Mouse (Mus musculus) monocyte, adult 5-6 weeks (primary cell): ENCODE data around the gene Las1l. TPM values are rescaled to one million over a fixed set of nuclear protein-coding genes. Genes with fewer than 3 reads are reported as not detected.
"Not testable (repeated sequence)": the region's sequence is repeated elsewhere in the genome, so short reads cannot be mapped to it uniquely, and the experiment has no call there.

ENCODE experiments used
- ATAC-seq: fragments of 153-309, 156-312 bp; replicated peaks from 2 replicates; pipeline ENCODE4 v1.8.0; 2017; ENCODE audit warnings: mild to moderate bottlenecking; ENCODE audit not compliant: low TSS enrichment, insufficient number of reproducible peaks, severe bottlenecking, poor library complexity, low FRiP score
- total RNA-seq: library from RNA; stranded (forward); fragments of 200-1000, 200-491, 200-594 nt; gene quantifications from 3 replicates; pipeline ENCODE4 v1.2.3, GENCODE M21; 2017

The Las1l gene
- total RNA-seq: 31.7 to 43.8 TPM (median 42.4 TPM) in 3 replicates

DNA sequence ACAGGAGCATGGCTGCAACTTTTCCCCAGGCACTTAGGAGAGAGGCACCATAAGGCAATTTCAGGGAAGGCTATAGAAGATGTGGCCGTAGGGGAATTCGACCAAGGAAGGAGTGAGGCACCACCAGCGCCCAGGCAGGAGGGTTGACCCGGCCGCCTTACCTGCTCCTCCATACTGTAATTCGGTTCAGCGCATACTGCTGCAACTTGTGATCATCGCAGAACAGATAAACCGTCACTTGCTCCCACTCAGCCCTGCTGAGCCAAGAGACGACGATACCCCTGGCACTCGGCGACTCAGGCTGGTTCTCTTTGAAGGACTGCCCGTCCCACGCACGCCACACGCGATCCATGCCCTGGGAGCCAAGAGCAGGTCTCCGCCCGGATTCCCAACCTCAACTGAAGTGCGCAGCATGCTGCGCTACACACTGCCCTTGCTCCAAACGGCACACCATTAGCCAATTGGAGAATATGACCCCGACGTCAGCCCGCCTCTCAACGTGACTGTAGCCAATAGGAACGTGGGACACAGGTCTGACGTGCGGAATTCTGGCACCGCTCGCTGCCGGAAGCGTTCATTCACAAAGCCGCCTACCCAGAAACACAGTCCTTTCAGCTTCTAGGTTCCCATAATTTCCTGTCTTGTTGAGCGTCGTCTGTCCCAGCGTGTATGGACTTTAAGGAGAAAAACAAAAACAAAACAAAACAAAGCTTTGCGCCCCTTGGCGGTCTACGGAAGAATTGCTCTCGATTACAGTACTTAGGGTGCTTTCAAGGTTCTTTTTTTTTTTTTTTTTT lies at the start of gene Las1l:
Gene Las1l (minus strand): TSS at position 466 of the 797 bp plus-strand sequence.
- peak; percentile 98 for ATAC-seq

DNA sequence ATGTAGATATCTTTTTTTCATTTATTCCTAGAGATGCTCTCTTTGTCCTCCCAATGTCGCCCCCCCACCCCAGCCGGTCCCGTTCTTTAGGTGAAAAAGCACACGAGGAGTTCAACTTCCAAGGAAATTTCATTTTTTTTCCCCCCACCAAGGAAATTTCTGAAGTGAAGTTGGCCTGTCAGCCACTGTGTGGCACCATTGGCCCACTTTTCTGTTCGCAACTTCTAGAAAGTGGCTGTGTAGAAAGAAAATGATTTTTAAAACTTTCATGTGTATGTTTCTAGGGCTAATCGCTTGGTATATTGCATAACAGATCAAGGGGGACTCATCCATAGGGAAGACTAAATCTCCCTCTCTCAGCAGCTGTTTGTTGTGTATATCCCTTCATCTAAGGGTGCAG lies 49.6 kb upstream of the Las1l start:
- no peak for ATAC-seq

DNA sequence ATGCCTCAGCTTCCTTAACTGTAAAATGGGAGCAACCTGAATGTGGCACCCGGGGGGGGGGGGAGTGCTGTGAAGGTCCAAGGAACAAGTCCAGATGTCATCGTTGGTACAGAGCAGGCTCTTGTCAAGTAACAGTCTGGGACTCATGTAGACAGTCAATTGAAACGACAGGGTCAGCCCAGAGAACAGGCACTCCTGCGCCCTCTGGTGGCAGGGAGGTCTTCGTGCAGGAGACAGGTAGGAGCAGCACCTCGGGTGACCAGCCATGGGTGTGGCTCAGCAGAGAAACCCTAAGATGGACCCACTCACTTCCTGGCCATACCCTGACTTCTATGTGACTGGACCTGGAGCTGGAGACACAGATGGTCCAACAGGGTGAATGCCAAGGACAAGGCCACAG lies 42.8 kb upstream of the Las1l start:
- ATAC-seq: 0 out of 2 replicates have a peak, but pooled peaks have one; percentile 47

DNA sequence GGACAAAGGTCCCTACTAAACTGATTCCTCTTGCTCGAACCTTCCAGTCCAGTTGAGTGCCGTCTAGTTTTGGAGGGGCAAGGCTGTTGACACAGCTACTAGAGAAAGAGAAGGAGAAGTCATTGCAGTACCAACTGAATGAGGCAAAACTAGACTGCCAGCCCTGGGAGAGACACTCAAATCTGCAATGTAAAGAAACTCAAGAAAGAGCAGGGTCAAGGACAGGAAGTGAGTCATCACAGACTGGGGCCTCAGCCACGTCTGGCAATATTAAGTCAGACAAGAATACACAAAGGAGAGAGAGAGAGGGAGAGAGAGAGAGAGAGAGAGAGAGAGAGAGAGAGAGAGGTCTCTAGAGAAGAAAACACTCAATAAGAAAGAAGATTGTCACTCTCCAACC lies 36.4 kb upstream of the Las1l start:
- no peak for ATAC-seq

DNA sequence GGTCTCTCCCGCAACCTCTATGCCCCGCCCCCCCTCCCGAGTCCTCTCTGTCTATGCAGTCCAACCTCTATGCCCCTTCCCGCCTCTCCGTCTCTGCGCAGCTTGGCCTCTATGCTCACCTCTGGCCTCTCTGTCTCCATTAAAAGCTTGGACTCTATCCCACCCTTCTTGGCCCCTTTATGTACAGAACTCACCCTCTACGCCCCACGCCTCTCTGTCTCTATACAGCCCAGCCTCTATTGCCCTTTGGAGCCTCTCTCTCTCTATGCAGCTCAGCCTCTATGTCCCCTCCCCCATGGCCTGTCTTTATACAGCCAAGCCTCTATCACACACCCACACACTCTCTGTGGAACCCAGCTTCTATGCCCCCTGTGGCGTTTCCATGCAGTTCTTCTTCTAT lies 13.2 kb upstream of the Las1l start:
- no peak for ATAC-seq

DNA sequence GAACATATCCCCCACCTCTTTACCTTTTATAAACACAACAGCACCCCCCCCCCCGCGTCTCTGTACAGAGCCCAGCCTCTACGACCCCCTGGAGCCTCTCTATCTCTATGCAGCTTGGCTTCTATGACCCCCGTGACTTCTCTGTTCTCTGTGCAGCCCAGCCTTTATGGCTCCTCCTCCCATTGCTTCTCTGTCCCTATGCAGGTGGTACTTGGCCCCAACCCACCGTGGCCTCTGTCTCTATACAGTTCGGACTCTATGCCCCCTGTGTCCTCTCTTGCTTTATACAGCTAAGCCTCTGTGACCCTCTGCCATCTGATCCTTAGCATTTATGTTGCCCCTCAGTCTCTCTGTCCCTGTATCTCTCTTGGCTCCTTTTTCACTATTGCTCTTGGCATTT lies 12.4 kb upstream of the Las1l start:
- ATAC-seq: no peak

DNA sequence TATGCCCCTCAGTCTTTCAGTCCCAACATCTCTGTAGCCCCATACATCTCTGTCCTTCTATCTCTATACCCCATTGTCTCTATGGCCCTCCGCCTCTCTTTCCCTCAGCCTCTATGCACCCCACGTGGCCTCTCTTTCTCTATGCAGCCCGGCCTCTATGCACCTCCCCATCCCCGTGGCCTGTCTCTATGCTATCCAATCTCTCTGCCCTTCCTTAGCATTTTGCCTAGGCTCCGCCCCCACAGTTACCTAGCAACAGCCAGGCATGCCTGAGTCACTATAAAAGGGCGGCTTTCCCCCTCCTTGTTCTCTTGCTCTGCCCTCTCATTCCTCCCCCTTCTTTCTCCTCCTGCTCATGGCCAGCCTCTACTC lies 11.8 kb upstream of the Las1l start:
- ATAC-seq: peak; percentile 93

DNA sequence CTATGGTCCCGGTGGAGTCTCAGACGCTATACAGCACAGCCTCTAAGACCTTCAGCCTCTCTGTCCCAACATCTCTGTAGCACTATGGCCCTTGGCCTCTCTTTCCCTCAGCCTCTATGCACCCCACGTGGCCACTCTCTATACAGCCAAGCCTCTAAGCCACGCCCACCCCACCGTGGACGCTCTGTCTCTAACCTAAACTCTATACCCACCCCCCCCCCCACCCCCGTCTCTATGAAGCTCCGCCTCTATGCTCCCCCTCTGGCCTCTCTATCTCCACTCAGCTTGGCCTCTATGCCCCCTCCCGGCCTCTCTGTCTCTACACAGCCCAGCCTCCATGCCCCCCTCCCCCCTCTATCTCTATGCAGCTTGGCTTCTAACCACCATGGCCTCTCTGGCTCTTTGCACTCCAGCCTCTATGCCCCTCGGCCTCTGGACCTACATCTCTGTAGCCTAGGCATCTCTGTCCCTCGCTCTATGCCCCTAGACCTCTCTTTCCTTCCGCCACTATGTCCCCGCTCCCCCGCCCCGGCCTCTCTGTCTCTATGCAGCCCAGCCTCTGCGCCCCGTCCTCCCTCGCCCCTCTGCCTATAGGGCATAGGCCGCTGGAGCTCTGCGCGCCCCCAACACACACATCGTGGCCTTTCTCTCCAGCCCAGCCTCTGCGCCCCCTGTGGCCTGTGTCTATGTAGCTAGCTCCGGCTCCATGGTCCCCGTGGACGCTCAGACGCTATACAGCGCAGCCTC lies 11.3 kb upstream of the Las1l start:
- ATAC-seq: peak; percentile 55

DNA sequence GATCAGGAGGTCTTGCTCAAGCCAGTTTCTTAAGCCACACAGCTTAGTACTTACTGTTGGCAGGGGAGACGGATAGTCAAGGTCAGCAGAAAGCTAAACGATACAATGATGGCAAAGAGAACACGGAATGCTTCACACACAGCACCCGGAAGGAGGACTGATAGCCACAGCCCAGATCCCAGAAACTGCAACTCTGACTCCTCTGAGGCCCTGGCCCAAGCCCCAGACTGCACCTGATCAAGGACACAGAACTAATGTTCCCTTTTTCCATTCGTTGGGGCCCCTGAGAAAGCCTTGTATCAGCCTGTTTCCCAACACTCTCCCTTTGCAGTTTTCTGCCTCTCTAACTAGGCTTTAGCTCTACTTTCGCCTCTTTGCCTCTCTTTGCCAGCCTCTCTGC lies 8.3 kb upstream of the Las1l start:
- no peak for ATAC-seq

DNA sequence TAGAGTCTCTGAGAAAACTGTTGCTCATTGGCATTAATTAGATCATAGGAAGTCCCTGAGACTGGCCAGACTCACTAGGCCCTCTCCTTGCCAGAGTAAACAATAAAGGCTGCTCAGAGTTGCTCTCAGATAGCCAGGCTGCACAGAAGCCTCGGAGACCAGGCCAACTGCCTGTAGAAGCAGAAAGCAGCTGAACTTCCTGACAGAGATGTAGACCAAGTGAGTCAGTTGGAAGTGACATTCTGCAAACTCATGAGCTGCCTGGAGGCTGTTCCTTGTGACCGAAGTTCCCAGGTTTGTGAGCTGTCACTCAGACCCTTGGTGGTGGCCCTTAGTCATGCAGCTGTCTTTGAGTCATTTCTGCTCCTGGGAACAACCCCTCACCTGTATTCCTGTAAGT lies 6.6 kb upstream of the Las1l start:
- no peak for ATAC-seq

DNA sequence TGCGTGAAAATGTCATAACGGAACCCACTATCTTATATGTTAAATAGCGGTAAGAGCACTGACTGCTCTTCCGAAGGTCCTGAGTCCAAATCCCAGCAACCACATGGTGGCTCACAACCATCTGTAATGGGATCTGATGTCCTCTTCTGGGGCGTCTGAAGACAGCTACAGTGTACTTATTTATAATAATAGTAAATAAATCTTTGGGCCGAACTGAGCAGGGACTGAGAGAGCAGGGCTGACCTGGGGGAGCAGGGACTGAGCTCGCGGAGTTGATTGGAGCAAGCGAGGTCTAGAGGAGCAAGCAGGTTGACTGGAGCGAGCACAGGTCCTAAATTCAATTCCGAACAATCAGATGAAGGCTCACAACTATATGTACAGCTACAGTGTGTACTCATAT lies 699 bp upstream of the Las1l start:
- ATAC-seq: not testable (repeated sequence)

DNA sequence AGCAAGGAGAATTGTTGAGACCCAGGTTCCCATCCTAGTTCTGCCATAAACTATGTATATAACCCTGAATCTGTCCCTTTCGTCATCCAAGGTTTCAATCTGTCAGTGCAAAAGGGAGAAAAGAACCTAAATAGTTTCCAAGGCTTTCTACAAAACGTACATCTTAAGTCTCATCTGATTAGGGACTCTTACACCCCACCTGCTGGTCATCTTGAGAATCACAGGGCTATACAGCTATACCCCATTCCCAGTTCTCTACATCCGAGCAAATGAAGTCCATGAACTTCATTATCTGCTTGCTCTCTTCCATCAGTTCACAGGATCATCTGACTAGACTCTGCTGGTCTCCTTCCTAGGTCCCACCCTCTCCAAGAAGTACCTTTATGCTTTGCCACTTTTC lies 6.0 kb downstream of the Las1l start:
- no peak for ATAC-seq

DNA sequence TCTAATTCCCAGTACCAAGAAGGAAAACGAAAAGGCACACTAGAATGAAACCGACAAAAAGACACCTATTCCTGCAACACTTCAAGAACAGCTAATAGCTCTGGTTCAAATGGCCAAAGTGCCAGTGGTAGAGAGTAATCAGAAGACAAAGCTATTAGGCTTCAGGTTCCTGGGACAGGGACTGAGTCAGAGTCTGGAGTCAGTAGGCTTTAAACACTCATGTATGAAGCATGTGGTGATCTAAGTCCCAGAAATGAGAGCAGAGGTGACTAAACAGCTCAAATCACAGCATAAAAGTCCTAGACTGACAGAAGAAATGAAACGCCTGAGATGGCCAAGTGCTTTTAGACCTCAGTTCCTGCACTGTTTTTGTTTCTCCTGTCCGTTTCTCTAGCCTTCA lies 8.6 kb downstream of the Las1l start:
- no peak for ATAC-seq

DNA sequence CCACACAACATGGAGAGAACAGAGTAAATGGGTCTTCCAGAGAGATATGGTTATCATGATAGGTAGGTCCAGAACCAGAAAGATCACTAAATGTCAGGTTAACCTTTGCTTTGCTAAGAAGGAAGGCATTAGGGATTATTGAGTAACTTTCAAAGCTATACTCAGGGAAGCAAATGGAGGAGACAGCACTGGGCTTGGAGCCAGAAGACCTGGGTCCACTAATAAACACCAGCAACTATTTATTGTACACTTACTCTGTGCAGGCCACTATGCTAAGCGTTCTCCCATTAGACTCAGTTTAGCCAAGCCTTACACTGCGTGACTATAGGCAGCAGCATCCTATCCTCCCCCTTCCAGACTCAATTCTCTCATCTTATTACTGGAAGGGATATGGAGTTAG lies 11.3 kb downstream of the Las1l start:
- ATAC-seq: no peak

DNA sequence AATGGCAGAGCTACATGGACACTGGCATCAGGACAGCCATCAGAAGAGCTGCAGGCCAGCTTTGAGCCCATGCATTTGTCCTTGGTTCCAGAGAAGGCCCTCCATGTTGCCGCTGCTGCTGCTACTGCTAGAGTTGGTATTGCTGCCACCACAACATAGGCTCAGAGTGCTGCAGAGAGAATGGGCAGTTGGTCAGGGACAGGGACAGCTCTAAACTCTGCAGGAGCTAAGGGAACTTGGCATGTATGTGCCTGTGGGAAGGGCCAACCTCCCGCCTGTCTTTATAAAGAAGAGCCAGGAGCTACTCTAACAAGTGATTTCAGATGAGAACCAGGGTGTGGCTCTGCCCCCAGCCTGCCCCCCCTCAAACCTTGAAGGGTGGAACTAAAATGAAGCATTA lies 21.3 kb downstream of the Las1l start:
- no peak for ATAC-seq

DNA sequence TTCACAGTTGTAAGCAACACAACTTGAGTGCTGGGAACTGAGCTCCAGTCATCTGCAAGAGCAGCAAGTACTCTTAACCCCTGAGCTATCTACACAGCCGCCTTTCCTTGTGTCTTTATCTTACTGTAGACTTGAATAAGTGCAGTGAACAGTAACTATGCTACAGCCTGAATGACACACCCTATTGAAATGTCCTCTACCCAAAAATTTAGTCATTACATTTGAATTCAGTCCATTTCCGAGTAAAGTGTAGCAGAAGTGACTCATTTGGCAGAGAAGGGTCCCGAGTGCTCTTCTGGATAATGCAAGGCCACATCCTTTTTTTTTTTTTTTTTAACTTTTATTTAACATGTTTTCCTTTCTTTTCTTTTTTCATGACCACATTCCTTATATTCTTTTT lies 54.0 kb downstream of the Las1l start:
- no peak for ATAC-seq

Other genes with a start within 250 kb of the Las1l start
- gene Zc3h12b, start 245.3 kb downstream of the Las1l start, total RNA-seq: 0.10 TPM in 1 of 3 replicates, not detected in the others
- 552 to 879 TPM (median 675 TPM) in 3 replicates for gene Msn, start 139.1 kb upstream of the Las1l start, total RNA-seq